Mouse (Mus musculus) limb, embryonic 12.5 days (tissue): ENCODE data around the gene Dynlt1c. TPM values are rescaled to one million over a fixed set of nuclear protein-coding genes. Genes with fewer than 3 reads are reported as not detected.
"Not testable (repeated sequence)": the region's sequence is repeated elsewhere in the genome, so short reads cannot be mapped to it uniquely, and the experiment has no call there.

ENCODE experiments used
- ATAC-seq: fragments of 200-750 bp; cut with Nextera tagmentation; 2 replicates; pipeline ENCODE4 v1.8.0; 2017; ENCODE audit warnings: low read depth, moderate TSS enrichment; ENCODE audit not compliant: insufficient number of reproducible peaks, insufficient read depth, low FRiP score, low TSS enrichment
- H3K27ac ChIP-seq: fragments of 300-500 bp; sonication (generic); 2 replicates; pipeline ENCODE4 v1.5.1; 2016; ENCODE audit warnings: mild to moderate bottlenecking, moderate library complexity
- H3K27me3 ChIP-seq: fragments of 300-500 bp; sonication (generic); 2 replicates; pipeline ENCODE4 v1.6.1; 2016; ENCODE audit warnings: mild to moderate bottlenecking, moderate library complexity
- H3K36me3 ChIP-seq: fragments of 300-500 bp; sonication (generic); 2 replicates; pipeline ENCODE4 v1.6.1; 2016; ENCODE audit warnings: mild to moderate bottlenecking, moderate library complexity
- H3K4me1 ChIP-seq: fragments of 300-500 bp; sonication (generic); replicated peaks from 2 replicates; pipeline ENCODE4 v1.6.1; 2016
- H3K4me2 ChIP-seq: fragments of 300-500 bp; sonication (generic); 2 replicates; pipeline ENCODE4 v1.6.1; 2016; ENCODE audit warnings: mild to moderate bottlenecking, moderate library complexity
- H3K4me3 ChIP-seq: fragments of 300-500 bp; sonication (generic); replicated peaks from 2 replicates; pipeline ENCODE4 v1.5.1; 2016; ENCODE audit warnings: mild to moderate bottlenecking
- H3K9ac ChIP-seq: fragments of 300-500 bp; sonication (generic); replicated peaks from 2 replicates; pipeline ENCODE4 v1.6.1; 2016; ENCODE audit warnings: mild to moderate bottlenecking, moderate library complexity
- H3K9me3 ChIP-seq: fragments of 300-500 bp; sonication (generic); 2 replicates; pipeline ENCODE4 v1.6.1; 2016; ENCODE audit warnings: mild to moderate bottlenecking, moderate library complexity
- WGBS: fragments of 180-500 bp; shearing (Covaris S2); methylation state at CpG from one replicate; pipeline ENCODE4 v1.1.7; 2016; 5-methylcytosine and 5-hydroxymethylcytosine counted together
- polyA plus RNA-seq: library from polyadenylated mRNA; unstranded; fragments of >200 nt; fragmentation: Nextera tagmentation; extraction: Ambion mirVana; gene quantifications from 2 replicates; pipeline ENCODE4 v1.2.1, GENCODE M21; 2016

Gene Dynlt1c
- polyA plus RNA-seq, 1 experiment from 2014 or later, result 56.5 TPM

GRCm38 (mm10) chr17:6620730-6621451 is 19.4 kb downstream of the Dynlt1c start:
- 78% methylated on average over 17 of the region's 20 CpGs for WGBS
- not testable (repeated sequence) for H3K4me2 ChIP-seq, H3K4me1 ChIP-seq, H3K9me3 ChIP-seq, H3K9ac ChIP-seq, H3K27me3 ChIP-seq, ATAC-seq, H3K27ac ChIP-seq, H3K36me3 ChIP-seq, H3K4me3 ChIP-seq

GRCm38 (mm10) chr17:6621976-6622375 is 20.5 kb downstream of the Dynlt1c start:
- ATAC-seq, H3K9ac ChIP-seq: not testable (repeated sequence)
- WGBS, result 86% methylated on average over 11 of the region's 12 CpGs

GRCm38 (mm10) chr17:6624926-6625558 is 23.6 kb downstream of the Dynlt1c start:
- not testable (repeated sequence) for H3K4me3 ChIP-seq, H3K9ac ChIP-seq, H3K4me1 ChIP-seq, H3K36me3 ChIP-seq, H3K27me3 ChIP-seq, H3K9me3 ChIP-seq, H3K27ac ChIP-seq, H3K4me2 ChIP-seq
- 0 out of 2 replicates have a peak, but pooled peaks have one; percentile 60 for ATAC-seq
- WGBS, result 50% methylated on average over 1 of the region's 6 CpGs

More at GRCm38 (mm10) chr17:6621976-6622375, 20.5 kb downstream of the Dynlt1c start:
- H3K27ac ChIP-seq, H3K9me3 ChIP-seq, H3K27me3 ChIP-seq, H3K36me3 ChIP-seq, H3K4me3 ChIP-seq, H3K4me2 ChIP-seq, H3K4me1 ChIP-seq: not testable (repeated sequence)

GRCm38 (mm10) chr17:6630398-6630797 is 28.9 kb downstream of the Dynlt1c start:
- not testable (repeated sequence) for ATAC-seq

GRCm38 (mm10) chr17:6632850-6633249 is 31.4 kb downstream of the Dynlt1c start:
- ATAC-seq, H3K36me3 ChIP-seq, H3K27me3 ChIP-seq, H3K4me1 ChIP-seq, H3K9me3 ChIP-seq, H3K27ac ChIP-seq, H3K4me3 ChIP-seq, H3K4me2 ChIP-seq, H3K9ac ChIP-seq: not testable (repeated sequence)
- WGBS, result 93% methylated on average over 6 of the region's 6 CpGs

More at GRCm38 (mm10) chr17:6630398-6630797, 28.9 kb downstream of the Dynlt1c start:
- H3K4me2 ChIP-seq, H3K36me3 ChIP-seq, H3K4me3 ChIP-seq, H3K27ac ChIP-seq, H3K9me3 ChIP-seq, H3K4me1 ChIP-seq, H3K9ac ChIP-seq, H3K27me3 ChIP-seq: not testable (repeated sequence)
- WGBS, result 85% methylated on average over 4 of the region's 4 CpGs

GRCm38 (mm10) chr17:6635781-6636180 is 34.3 kb downstream of the Dynlt1c start:
- H3K9me3 ChIP-seq, ATAC-seq, H3K4me2 ChIP-seq, H3K4me1 ChIP-seq, H3K27me3 ChIP-seq, H3K9ac ChIP-seq, H3K27ac ChIP-seq, H3K4me3 ChIP-seq, H3K36me3 ChIP-seq: not testable (repeated sequence)
- WGBS, result 80% methylated on average over 1 of the region's 4 CpGs

GRCm38 (mm10) chr17:6636861-6637260 is 35.4 kb downstream of the Dynlt1c start:
- ATAC-seq, result no peak
- H3K9ac ChIP-seq, result no peak overlapping the region
- no peak overlapping the region for H3K4me2 ChIP-seq
- H3K27ac ChIP-seq, result no peak overlapping the region
- H3K36me3 ChIP-seq, result no peaks in the 10 kb centered on the region
- H3K9me3 ChIP-seq, result no peaks in the 10 kb centered on the region
- H3K4me1 ChIP-seq, result no peaks in the 10 kb centered on the region
- H3K4me3 ChIP-seq, result no peak overlapping the region
- H3K27me3 ChIP-seq, result no peaks in the 10 kb centered on the region
- 86% methylated on average over 5 of the region's 5 CpGs for WGBS

- H3K4me3 ChIP-seq, H3K4me2 ChIP-seq, ATAC-seq, H3K36me3 ChIP-seq, H3K9ac ChIP-seq, H3K27ac ChIP-seq, H3K9me3 ChIP-seq, H3K4me1 ChIP-seq, H3K27me3 ChIP-seq: not testable (repeated sequence)
- WGBS, result 91% methylated on average over 4 of the region's 4 CpGs
Observed at GRCm38 (mm10) chr17:6637434-6637833, 36.0 kb downstream of the Dynlt1c start.

GRCm38 (mm10) chr17:6638444-6638843 is 37.0 kb downstream of the Dynlt1c start:
- H3K4me2 ChIP-seq, H3K36me3 ChIP-seq, H3K4me3 ChIP-seq, H3K27me3 ChIP-seq, H3K9me3 ChIP-seq, ATAC-seq, H3K4me1 ChIP-seq, H3K9ac ChIP-seq, H3K27ac ChIP-seq: not testable (repeated sequence)
- 82% methylated on average over 8 of the region's 8 CpGs for WGBS

GRCm38 (mm10) chr17:6639486-6639885 is 38.0 kb downstream of the Dynlt1c start:
- WGBS, result 95% methylated on average over 16 of the region's 21 CpGs
- H3K9ac ChIP-seq, result not testable (repeated sequence)
- 0 out of 2 replicates have a peak, but pooled peaks have one; percentile 27 for ATAC-seq

GRCm38 (mm10) chr17:6640044-6640637 is 38.7 kb downstream of the Dynlt1c start:
- 91% methylated on average over 10 of the region's 10 CpGs for WGBS
- not testable (repeated sequence) for H3K9me3 ChIP-seq, H3K27me3 ChIP-seq, H3K4me3 ChIP-seq, ATAC-seq, H3K9ac ChIP-seq, H3K4me2 ChIP-seq, H3K36me3 ChIP-seq, H3K27ac ChIP-seq, H3K4me1 ChIP-seq

More at GRCm38 (mm10) chr17:6639486-6639885, 38.0 kb downstream of the Dynlt1c start:
- not testable (repeated sequence) for H3K4me2 ChIP-seq, H3K4me1 ChIP-seq, H3K4me3 ChIP-seq, H3K36me3 ChIP-seq, H3K27ac ChIP-seq, H3K9me3 ChIP-seq, H3K27me3 ChIP-seq
